Mouse (Mus musculus) layer of hippocampus, adult 8-10 months (tissue): ENCODE data around the gene Trim9. TPM values are rescaled to one million over a fixed set of nuclear protein-coding genes. Genes with fewer than 3 reads are reported as not detected.

Experiments
- DNase-seq, 2 experiments: peaks; one replicate each; pipeline ENCODE4 v3.0.0; 2022; ENCODE audit warnings: low spot score in 2 of 2
- total RNA-seq, 4 experiments: library from RNA; stranded (reverse); gene quantifications; 2 replicates each; pipeline ENCODE4 v1.2.4; 2022

The Trim9 gene
- total RNA-seq, 4 experiments from 2014 or later: 240 to 340 (median 277) TPM

GRCm38 (mm10) chr12:70214281-70214680 is 133.1 kb downstream of the Trim9 start:
- DNase-seq: no peak

GRCm38 (mm10) chr12:70213601-70214000 is 133.8 kb downstream of the Trim9 start:
- DNase-seq: no peak

GRCm38 (mm10) chr12:70212501-70212900 is 134.9 kb downstream of the Trim9 start:
- no peak for DNase-seq

- no peak for DNase-seq
Measured at GRCm38 (mm10) chr12:70208214-70208613, 139.2 kb downstream of the Trim9 start.

GRCm38 (mm10) chr12:70204433-70204832 is 143.0 kb downstream of the Trim9 start:
- no peak for DNase-seq

- no peak for DNase-seq
Measured at GRCm38 (mm10) chr12:70201926-70202529, 145.4 kb downstream of the Trim9 start.

- no peak for DNase-seq
Measured at GRCm38 (mm10) chr12:70196341-70196740, 151.1 kb downstream of the Trim9 start.

GRCm38 (mm10) chr12:70195426-70195825 is 152.0 kb downstream of the Trim9 start:
- DNase-seq: no peak

Other genes starting within 250 kb of the Trim9 start
- gene Nin, start 233.9 kb downstream of the Trim9 start, total RNA-seq: 10 to 100 TPM; 58.1 to 82.5 (median 66.6) TPM
- not detected for gene Abhd12b, start 193.5 kb downstream of the Trim9 start, total RNA-seq
- gene Pygl, start 116.1 kb downstream of the Trim9 start, total RNA-seq: 1 to 10 TPM; 3.9 to 7.0 (median 4.8) TPM
- gene Tmx1, start 105.5 kb upstream of the Trim9 start, total RNA-seq: 10 to 100 TPM; 29.3 to 34.7 (median 33.2) TPM